Mouse (Mus musculus): Measurements from ENCODE around the gene Maneal.

Maneal gene

GRCm38 (mm10) chr4:124861283-124862188, at the start of gene Maneal:
Maneal (minus strand) TSS chr4:124862171.
- DNase-seq (ENCODE audit: low spot score in 2 of 2): no peak

GRCm38 (mm10) chr4:124905971-124906822, 44.2 kb upstream of the Maneal start:
- DNase-seq (ENCODE audit: low spot score in 2 of 2): no peak

GRCm38 (mm10) chr4:124905417-124905816, 43.4 kb upstream of the Maneal start:
- no peak for DNase-seq (ENCODE audit: low spot score in 2 of 2)

- no peak for DNase-seq (ENCODE audit: low spot score in 2 of 2)
Measured at GRCm38 (mm10) chr4:124899906-124900305, 37.9 kb upstream of the Maneal start.

GRCm38 (mm10) chr4:124898428-124898827, 36.5 kb upstream of the Maneal start:
- no peak for DNase-seq (ENCODE audit: low spot score in 2 of 2)

GRCm38 (mm10) chr4:124894508-124895428, 32.8 kb upstream of the Maneal start:
- no peak for DNase-seq (ENCODE audit: low spot score in 2 of 2)

GRCm38 (mm10) chr4:124893769-124894168, 31.8 kb upstream of the Maneal start:
- no peak for DNase-seq (ENCODE audit: low spot score in 2 of 2)

- DNase-seq (ENCODE audit: low spot score in 2 of 2): no peak
Measured at GRCm38 (mm10) chr4:124890831-124891230, 28.9 kb upstream of the Maneal start.

- no peak for DNase-seq (ENCODE audit: low spot score in 2 of 2)
Measured at GRCm38 (mm10) chr4:124889935-124890334, 28.0 kb upstream of the Maneal start.

GRCm38 (mm10) chr4:124888702-124889101, 26.7 kb upstream of the Maneal start:
- DNase-seq (ENCODE audit: low spot score in 2 of 2): no peak

- DNase-seq (ENCODE audit: low spot score in 2 of 2): peak in 1 of 2 experiments; percentile 55
Measured at GRCm38 (mm10) chr4:124882151-124882729, 20.3 kb upstream of the Maneal start.

- DNase-seq (ENCODE audit: low spot score in 2 of 2): no peak
Measured at GRCm38 (mm10) chr4:124881341-124881908, 19.5 kb upstream of the Maneal start.

- DNase-seq (ENCODE audit: low spot score in 2 of 2): no peak
Measured at GRCm38 (mm10) chr4:124880599-124880998, 18.6 kb upstream of the Maneal start, which contains the start of gene Epha10. Epha10 (plus strand) TSS chr4:124880899.

- DNase-seq (ENCODE audit: low spot score in 2 of 2): no peak
Measured at GRCm38 (mm10) chr4:124872719-124873118, 10.7 kb upstream of the Maneal start.

GRCm38 (mm10) chr4:124860446-124860845, 1.5 kb downstream of the Maneal start:
- DNase-seq (ENCODE audit: low spot score in 2 of 2): peak; percentile 41 to 71

- no peak for DNase-seq (ENCODE audit: low spot score in 2 of 2)
Measured at GRCm38 (mm10) chr4:124858370-124858769, 3.6 kb downstream of the Maneal start.

GRCm38 (mm10) chr4:124856294-124856693, 5.7 kb downstream of the Maneal start:
- no peak for DNase-seq (ENCODE audit: low spot score in 2 of 2)

- DNase-seq (ENCODE audit: low spot score in 2 of 2): peak; percentile 39 to 72
Measured at GRCm38 (mm10) chr4:124850933-124851658, 10.9 kb downstream of the Maneal start, which contains the start of gene 1110065P20Rik. 1110065P20Rik (minus strand) TSS chr4:124851196.

- DNase-seq (ENCODE audit: low spot score in 2 of 2): peak; percentile 92 to 94
Measured at GRCm38 (mm10) chr4:124850261-124850913, 11.6 kb downstream of the Maneal start, which contains the start of gene Yrdc. Yrdc (plus strand) TSS chr4:124850679.

Data from spleen, postnatal 10 days (tissue).